Mouse (Mus musculus) cerebellum, postnatal 10 days (tissue): Measurements from ENCODE around the gene Setd2.

Experiments
- DNase-seq, 2 experiments: peaks; one replicate each; pipeline ENCODE4 v3.0.0; 2021; ENCODE audit warnings: mixed read lengths in 2 of 2

Setd2 gene

GRCm38 (mm10) chr9:110532538-110533291 is at the start of gene Setd2:
Gene Setd2 (plus strand): TSS chr9:110532597.
- peak; percentile 82 to 86 for DNase-seq

GRCm38 (mm10) chr9:110488841-110489240 is 43.6 kb upstream of the Setd2 start:
- DNase-seq, result no peak

- peak; percentile 28 to 42 for DNase-seq
These were observed 41.5 kb upstream of the Setd2 start for GRCm38 (mm10) chr9:110490913-110491312.

- DNase-seq, result no peak
These were observed 6.7 kb upstream of the Setd2 start for GRCm38 (mm10) chr9:110525737-110526136.

GRCm38 (mm10) chr9:110529002-110529737 is 3.2 kb upstream of the Setd2 start:
- DNase-seq, result no peak

GRCm38 (mm10) chr9:110530650-110531049 is 1.7 kb upstream of the Setd2 start:
- DNase-seq, result no peak

- DNase-seq, result no peak
These were observed 1.1 kb upstream of the Setd2 start for GRCm38 (mm10) chr9:110531151-110531791.

- DNase-seq, result peak; percentile 97 to 99
These were observed 395 bp upstream of the Setd2 start for GRCm38 (mm10) chr9:110531914-110532489.

- no peak for DNase-seq
These were observed 1.2 kb downstream of the Setd2 start for GRCm38 (mm10) chr9:110533645-110534044.

GRCm38 (mm10) chr9:110535114-110535513 is 2.7 kb downstream of the Setd2 start:
- DNase-seq, result no peak

GRCm38 (mm10) chr9:110536636-110537035 is 4.2 kb downstream of the Setd2 start:
- DNase-seq, result no peak

- DNase-seq, result no peak
These were observed 6.1 kb downstream of the Setd2 start for GRCm38 (mm10) chr9:110538511-110538910.

- DNase-seq, result no peak
These were observed 9.6 kb downstream of the Setd2 start for GRCm38 (mm10) chr9:110541988-110542387.

- no peak for DNase-seq
These were observed 15.9 kb downstream of the Setd2 start for GRCm38 (mm10) chr9:110548261-110548660.

- no peak for DNase-seq
These were observed 35.9 kb downstream of the Setd2 start for GRCm38 (mm10) chr9:110568309-110568708.

- no peak for DNase-seq
These were observed 49.8 kb downstream of the Setd2 start for GRCm38 (mm10) chr9:110582161-110582560.

- no peak for DNase-seq
These were observed 51.1 kb downstream of the Setd2 start for GRCm38 (mm10) chr9:110583521-110583920.

GRCm38 (mm10) chr9:110611471-110611870 is 79.1 kb downstream of the Setd2 start:
- DNase-seq, result no peak

GRCm38 (mm10) chr9:110617081-110617480 is 84.7 kb downstream of the Setd2 start:
- DNase-seq, result no peak

GRCm38 (mm10) chr9:110620180-110620579 is 87.8 kb downstream of the Setd2 start:
- DNase-seq, result no peak

GRCm38 (mm10) chr9:110620685-110621084 is 88.3 kb downstream of the Setd2 start:
- DNase-seq, result no peak

- no peak for DNase-seq
These were observed 90.3 kb downstream of the Setd2 start for GRCm38 (mm10) chr9:110622621-110623219.
